Mouse (Mus musculus): ENCODE measurements around the gene Ubac2.

Ubac2 gene

DNA sequence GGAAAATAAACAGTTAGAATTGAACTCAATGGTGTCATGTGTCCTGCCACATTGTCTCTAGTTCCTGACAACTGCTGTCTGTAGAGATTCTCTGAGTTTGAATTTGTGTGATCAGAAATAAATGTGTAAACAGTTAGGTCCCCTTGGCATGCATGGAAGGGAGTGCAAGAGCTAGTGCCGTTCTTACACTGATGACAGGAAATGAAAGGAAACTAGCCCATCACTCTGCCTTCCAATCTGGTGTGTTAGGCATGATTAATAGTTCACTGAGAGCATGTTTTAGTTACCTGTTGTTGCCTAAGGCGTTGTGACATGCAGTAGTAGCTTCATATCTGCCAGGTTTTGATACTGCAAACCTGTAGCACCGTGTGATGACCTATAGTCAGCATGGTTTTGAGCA lies 69.5 kb downstream of the Ubac2 start:
- in situ Hi-C loops (cut with MseI, MboI), result no loop called here

DNA sequence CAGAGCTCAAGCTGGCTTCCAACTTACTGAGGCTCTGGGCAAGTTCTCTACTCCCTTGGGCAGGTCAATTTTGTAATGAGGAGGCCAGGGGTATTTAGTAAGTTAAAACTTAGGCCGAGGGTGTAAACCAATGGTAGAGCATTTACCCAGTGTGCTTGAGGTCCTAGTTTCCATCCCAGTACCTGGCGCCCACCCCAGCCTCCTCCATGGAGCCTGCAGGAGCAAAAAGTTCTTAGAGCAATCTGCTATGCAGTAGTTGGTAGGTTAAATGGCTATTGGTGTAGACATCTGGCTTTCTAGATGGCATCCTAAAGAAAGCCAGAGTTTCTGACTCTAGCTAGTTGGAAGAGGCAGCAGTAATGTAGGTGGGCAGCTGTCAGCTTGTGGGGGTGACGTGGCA lies 71.0 kb downstream of the Ubac2 start:
- in situ Hi-C loops (cut with MseI, MboI), result no loop called here

DNA sequence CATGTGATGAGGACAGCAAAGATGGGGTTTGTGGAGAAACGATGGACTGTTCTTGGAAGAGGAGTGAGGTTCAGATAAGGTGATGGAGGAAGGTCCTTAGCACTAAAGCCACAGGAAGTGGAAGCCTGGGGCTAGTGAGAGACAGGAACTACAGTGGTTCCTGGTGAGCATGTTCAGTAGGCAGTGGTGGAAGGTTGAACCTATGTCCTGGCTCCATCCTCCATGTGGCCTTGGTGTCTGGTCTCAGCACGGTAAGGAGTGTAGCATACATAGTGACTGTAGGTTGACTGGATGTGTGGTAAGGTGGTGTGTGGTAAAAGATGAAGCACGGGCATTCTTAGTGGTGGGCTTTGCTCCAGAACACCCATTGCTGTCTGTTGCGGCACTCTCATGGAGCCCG lies 71.5 kb downstream of the Ubac2 start:
- in situ Hi-C loops (cut with MseI, MboI), result no loop called here

DNA sequence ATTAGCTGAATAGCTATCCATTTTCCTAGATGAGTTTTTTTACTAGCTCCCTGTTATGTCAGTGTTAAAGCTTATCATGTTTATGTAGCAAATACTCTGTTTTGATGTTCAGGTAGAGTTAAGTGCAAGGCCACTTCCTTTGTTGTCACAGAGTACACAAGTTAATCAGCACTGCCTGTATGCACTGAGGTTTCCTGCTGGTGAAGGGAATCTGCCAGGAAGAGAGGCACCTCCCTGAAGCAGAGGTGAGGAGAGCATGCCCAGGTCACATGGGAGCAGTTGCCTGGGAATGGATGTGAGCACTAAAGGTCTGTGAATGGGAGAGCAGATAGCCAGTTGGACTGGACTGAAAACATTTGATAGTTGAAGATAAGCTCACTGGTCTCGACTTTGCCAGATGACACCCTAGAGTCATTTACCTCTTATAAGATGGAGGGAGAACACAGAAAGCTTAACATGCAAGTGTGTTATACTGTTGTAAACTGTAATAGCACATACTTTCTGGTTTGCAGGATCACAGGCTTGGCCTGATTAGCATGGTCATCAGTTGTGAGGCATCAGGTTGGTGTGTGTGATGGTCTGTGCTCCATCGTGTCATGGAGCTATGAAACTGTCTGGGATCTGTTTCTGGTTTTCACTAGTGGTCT lies 73.1 kb downstream of the Ubac2 start:
- in situ Hi-C loops (cut with MseI, MboI), result no loop called here

DNA sequence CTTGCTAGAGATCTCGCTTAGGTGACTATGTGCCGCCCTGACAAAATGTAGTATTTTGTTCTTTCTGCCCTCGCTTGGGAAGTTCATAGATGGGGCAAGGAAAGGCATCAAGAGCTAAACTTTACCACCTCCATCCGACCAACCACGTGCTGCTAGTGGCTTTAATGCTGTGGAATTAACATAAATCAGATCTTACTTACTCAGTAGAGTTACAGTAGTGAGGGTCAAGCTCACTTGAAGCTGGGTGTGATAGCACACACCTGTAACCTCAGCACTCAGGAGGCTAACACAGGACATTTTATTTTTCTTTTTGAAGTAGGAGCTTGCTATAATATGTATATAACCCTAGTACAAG lies 73.6 kb downstream of the Ubac2 start:
- in situ Hi-C loops (cut with MseI, MboI), result no loop called here

DNA sequence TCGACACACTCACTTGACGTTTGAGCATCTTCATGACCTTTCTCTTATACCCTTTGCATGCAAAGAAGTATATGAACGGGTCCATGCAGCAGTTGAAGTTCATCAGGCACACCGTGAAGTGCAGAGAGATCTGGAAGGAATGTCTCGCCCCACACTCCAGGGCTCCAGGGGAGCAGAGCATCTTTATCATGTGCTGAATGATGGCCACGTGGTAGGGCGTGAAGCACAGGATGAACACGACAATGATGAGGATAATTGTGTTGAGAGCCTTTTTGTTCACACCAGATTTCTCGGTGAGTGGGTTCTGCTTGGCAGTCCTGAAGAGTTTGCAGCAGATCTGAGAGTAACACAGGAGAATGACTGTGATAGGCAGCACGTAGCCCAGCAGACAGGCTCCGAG lies 75.7 kb downstream of the Ubac2 start:
- in situ Hi-C loops (cut with MseI, MboI), result no loop called here

DNA sequence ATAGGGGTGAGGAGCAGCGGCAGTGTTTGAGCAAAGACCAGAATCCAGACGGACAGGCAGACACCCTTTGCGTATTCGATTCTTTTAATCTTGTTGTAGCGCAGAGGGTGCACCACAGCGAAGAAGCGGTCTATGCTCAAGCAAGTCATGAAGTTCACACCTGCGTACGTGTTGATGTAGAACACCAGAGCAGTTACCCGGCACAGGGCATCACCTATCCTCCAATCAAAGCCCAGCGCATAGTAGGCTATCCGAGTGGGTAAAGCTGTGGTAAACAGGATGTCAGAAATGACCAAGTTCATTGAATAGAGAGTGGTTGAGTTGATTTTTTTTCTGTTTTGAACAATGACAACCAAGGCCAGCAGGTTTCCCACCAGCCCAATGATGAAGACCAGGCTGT lies 76.2 kb downstream of the Ubac2 start:
- in situ Hi-C loops (cut with MseI, MboI), result no loop called here

DNA sequence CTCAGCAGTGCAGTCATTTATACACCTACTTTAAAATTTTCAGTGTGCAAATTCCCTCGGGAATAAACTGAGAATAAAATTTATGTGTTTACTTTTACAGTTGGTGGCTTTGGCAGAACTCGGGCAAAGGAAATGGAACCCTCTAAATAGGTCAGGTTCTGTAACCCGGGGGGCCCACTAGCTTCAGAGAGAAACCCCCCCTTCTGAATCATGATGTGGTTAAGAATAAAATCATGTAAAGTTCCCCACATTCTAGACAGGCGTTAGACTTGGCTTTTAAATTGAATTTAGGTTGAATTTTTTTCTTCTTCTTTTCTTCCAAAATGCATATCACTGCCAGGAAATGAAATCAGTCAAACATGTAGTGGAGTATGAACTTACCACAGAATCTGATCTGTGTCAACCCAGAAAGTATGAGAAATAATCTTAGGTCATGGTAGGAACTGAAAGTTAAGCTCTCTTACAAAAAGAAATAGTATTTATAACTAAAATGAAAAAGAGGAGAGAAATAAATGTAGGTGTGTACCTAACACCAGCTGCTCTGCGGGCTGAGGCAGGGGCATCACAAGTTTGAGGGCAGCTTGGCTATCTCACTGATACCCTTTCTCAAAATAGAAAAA lies 76.9 kb downstream of the Ubac2 start:
- in situ Hi-C loops (cut with MseI, MboI), result no loop called here

DNA sequence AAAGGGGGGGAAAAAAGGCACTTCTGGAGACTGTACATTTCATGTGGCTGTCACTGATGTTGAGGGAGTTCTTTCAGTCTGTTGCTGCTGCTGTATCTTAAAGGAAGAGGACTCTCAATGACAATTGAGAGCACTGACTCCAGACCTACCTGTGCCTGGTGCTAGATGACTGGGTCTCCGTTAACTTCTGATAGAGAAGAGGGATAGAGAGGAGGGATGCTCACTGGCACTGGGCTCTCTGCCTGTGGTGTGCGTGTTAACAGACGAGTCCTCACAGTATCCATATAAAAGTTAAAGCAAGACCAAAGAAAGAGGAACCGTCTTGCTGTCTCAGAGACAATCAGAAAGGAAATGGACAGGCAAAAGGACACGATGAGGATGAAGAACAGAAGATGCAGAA lies 77.9 kb downstream of the Ubac2 start:
- in situ Hi-C loops (cut with MseI, MboI), result no loop called here

DNA sequence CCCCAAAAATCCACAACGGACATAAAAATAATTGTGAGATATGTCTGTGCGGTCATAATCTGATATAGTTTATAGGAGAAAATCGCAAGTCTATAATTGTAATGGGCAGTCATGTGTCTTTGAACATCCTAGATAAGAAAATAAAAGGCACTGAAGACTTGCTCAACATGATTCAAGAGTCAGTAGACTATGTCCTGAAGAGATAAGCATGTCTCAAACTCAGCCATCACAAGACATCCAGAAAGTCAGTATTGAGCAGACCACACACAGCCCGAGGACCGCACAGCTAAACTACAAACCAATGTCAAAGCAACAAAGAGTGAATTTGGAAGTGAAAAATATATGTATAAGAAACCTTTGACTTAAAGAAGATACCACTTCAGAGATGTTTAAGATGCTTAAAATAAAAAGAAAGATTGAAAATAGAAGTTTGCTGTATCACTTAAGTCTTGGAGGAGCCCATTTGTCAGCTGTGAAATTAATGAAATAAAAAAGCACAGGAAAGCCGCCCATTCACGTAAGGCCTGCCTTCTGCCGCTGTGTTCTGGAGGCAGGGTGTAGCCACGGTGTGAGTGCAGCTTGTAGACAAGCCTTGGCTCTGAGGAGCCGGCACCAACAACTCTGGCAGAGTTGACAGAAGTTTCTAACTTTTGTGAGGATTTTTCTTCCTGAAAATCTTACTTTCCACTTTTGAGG lies 78.9 kb downstream of the Ubac2 start:
- in situ Hi-C loops (cut with MseI, MboI), result no loop called here

DNA sequence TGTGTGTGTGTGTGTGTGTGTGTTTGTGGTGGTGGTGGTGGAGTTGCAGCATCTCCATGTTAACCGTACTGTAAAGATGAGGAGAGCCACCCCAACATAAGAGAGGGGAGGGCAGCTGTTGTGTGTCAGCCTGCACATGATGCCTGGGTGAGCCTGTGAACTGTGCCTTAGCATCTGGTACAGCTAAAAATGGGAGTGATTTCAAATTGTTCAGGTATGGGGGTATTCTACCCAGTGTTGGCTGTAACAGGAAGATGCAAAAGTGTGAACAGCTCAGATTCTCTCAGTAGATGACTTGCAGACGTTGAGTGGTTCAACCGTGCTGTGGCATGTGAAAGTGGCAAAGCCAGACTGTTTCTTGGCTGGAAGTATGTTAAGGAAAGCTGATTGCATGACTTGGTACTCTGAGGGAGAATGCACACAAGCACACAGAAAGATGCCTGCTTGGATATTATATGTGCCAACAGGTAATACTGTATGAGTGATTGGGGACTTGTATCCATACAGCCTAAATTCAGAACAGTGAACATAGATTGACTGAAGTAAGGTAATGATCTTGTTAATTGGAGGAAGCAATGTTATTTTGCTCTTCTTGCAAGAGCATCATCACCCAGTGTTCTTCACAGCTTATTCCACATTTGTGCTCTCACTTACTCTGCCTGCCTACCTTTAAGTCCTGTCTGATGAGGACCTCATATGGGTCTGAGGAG lies 79.8 kb downstream of the Ubac2 start:
- in situ Hi-C loops (cut with MseI, MboI), result no loop called here

DNA sequence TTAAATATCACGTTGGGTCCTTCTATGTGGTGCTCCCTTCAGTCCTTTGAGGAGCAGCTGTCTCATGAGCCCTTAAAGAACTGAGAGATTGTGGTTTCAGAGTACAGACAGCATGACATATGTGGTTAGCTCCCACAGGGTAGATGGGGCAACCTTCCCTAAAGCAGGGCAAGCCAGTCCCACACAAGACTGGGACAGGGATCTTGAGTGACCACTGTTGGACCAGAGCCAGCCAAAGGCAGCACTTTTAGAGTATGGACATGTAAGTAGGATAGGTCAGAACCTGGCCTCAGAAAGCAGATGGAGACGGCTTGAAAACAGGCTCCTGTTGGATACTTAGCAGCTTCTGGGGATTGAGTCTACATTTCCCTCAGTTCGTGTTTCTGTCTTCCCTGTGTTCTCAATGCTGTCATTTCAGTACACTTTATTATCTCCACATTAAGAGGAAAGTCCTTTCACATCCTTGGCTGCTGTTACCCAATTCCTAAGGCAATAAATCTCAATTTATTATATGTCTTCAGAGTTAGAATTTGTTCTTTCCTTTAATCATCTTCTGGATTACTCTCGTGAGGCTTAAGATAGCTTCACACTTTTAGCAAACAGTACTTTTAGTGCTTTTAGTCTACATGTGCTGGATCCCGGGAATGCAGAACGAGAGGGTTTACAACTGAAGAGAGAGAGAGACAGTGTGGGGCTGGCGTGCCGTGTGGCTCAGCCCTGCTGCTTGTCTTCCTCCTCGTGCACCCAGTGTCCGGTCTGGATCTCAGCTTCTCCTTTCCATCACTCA lies 80.5 kb downstream of the Ubac2 start:
- in situ Hi-C loops (cut with MseI, MboI), result no loop called here

DNA sequence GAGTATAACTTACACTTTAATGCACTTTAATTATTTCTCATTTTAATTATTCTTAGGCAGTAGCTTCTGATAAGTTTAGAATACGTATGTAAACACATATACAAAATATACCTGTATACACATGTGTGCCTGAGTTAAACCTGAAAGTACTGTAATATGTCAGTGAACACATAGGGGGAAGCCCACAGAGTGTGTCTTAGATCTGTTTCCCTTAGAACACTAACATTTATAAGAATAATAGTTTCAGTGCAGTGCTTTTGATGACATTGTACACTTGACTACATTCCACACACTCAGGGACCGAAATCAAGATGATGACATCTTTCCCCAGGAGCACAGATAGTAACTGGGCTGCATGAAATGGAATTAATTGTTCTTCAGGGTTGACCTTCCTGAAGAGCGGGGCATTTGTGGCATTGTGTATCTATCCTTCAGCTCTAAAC lies 81.1 kb downstream of the Ubac2 start:
- in situ Hi-C loops (cut with MseI, MboI), result no loop called here

DNA sequence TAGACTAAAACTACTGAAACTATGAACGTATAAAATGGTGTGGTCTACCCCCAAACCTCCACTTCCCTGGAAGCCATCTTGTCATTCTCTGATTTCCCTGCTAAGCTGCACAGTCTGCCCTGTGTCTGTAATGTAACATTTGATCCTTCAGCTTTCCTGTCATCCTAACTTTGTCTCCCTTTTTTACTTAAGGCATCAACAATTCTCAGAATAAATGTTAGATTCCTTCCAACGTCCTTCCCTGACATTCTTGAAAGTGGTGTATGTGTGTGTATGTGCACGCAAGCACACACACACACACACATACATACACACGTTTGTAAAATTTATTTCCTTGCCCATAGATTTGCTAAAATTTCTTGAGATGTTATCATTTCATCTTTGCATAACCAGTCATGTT lies 81.6 kb downstream of the Ubac2 start:
- in situ Hi-C loops (cut with MseI, MboI), result no loop called here

DNA sequence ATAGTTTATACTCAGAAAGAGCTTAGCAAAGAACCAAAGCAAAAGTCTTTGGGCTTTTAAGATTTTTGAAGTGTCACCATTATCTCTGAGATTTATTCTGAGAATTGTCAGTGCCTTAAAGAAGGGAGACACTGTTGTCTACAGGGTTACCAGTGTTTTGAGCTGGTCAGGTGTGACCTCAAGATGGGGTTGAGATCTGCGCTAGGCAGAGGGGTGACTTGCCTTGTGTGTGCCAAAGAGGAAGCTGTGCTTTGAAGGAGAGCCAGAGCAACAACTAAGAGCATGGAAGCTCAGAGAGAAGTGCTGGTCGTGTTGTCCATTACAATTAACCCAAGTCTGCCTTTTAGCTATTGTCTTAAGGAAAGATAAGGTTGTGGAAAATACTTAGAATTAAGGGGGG lies 82.1 kb downstream of the Ubac2 start:
- in situ Hi-C loops (cut with MseI, MboI), result no loop called here

DNA sequence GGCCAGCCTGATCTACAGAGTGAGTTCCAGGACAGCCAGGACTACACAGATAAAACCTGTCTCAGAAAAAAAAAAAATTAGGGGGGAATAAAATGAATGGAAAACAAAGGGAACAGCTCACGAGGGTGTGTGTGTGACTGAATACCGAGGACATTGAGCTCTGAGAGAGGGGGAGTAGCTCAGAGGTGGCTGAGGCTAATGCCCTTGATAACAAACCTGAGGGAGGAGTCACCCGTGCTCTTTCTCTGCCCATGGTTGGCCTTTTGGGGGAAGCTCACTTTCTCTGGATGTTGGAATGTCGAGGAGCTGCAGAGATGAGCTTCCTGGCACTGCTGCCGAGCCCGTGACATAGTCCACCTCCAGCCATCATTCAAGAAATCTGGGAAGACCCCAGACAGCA lies 82.6 kb downstream of the Ubac2 start:
- in situ Hi-C loops (cut with MseI, MboI), result no loop called here

DNA sequence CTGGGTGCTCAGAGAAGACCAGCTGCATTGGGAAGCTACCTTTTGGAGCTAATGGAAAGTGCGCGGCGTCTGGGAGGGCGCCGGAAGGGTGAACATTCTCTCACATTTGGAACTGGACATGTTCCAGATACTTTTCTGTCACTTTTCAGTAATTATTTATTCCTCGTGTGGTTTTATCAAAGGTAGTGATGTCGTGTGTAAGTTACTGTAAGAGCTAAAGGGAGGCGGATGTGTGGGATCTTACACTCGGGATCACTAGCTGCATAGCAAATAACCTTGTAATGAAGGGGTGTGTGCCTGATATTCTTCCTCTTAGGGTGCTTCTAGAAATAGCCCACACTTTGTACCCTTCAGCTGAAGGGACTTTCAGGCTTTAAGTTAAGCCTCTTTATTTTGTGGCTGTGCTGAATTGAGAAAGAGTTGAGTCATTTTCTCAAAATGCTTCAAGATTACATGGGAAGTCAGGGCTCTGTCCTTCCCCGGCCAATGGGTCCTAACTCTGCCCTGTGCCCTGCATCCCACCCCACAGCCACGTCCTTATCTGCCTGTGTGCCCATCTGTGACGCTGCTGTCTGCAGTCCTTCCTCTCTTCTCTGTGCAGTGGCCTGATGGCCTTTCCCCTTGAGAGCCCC lies 83.2 kb downstream of the Ubac2 start:
- in situ Hi-C loops (cut with MseI, MboI), result no loop called here

DNA sequence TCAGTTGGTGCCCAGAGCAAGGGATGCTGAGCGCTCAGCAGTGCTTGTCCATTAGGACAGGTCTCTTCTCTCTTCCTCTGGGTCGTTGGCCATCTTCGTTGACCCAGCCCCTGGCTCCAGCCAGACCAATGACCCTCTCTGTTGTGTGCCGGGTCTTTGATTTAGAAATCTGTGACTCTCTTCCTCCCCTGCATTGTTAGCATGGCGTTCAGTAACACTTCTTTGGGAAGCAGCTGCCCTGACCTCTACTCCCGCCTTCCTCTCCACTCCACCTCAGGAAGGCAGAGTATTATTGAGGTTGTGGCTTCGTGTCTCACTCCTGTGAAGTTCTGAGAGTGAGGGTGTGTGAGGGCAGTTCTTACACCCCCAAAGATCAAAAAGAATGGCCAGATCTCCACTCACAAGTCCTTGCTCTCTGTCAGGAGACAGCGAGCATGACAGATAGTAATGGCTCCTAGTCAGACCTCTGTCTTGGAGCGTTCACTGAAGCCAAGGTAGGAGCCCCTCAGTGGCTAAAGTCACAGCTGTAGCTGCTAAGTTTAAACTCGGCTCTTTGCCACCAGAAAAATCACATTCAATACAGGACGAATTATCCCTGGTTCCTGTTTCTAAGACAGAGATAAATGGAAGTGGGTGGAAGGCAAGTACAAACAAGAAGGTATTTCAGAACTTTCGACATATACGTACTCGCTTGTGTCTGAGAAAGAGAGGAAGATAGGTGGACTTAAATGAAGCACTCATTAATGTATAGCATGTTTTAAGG lies 83.9 kb downstream of the Ubac2 start:
- in situ Hi-C loops (cut with MseI, MboI), result no loop called here

DNA sequence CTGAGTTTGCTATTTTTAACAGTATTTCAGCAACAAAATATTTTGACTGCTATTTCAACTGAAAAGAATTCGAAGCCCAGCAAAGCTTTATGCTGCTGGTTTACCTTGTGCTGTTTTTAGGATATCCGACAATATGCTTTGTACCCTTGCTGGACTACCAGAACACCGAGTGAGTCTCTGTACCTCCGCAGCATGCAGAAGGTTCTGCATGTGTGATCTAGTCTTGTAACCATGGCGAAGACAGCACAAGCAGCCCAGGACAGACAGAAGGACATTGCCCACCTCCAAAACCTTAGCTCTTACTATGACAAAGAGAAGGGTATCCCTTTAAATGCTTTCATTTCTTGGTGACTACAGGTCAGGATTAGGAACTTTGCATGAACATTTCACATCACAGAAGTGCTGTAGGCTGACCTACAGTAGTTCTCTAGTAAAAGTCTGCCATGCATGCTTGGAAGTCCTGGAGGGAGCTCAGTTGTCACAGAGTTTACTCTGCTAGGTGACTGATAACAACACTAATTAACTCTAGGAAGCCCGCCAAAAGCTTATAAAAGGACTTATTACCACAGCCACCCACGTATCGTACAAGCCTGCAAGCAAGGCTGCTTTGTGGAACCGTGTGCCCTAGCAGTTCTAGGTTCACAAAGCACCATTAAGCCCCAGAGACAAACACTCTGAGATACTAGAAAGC lies 85.0 kb downstream of the Ubac2 start:
- in situ Hi-C loops (cut with MseI, MboI), result no loop called here

DNA sequence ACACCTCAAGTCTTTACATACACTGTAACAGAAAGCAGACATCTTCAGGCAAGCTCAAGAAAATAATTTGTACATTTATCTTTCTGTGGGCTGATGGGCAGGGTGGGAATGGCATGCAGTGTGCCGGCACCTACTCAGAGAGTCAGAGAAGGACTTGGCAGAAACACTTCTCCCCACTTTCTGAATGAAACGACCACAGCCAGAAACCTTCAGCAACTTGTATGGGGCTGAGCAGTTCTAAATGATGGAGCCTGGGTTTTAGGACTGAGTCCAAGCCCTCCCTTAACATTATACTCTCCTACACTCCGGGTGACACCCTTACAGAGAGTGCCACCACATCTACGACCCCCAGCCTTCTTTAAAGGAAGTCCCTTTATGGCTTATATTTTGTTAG lies 85.5 kb downstream of the Ubac2 start:
- in situ Hi-C loops (cut with MseI, MboI), result no loop called here
